Mouse (Mus musculus): ENCODE results near the gene Lcor.

Lcor gene

GRCm38 (mm10) chr19:41474943-41475342 lies 7.5 kb upstream of the Lcor start:
- no peak for DNase-seq (ENCODE audit: low read depth, low spot score)

GRCm38 (mm10) chr19:41476530-41477249 lies 5.7 kb upstream of the Lcor start:
- DNase-seq (ENCODE audit: low read depth, low spot score), result no peak

- DNase-seq (ENCODE audit: low read depth, low spot score), result peak; percentile 85
Measured at GRCm38 (mm10) chr19:41481030-41481886, 1.2 kb upstream of the Lcor start.

- DNase-seq (ENCODE audit: low read depth, low spot score), result no peak
Measured at GRCm38 (mm10) chr19:41481887-41482189, 599 bp upstream of the Lcor start.

- peak; percentile 72 for DNase-seq (ENCODE audit: low read depth, low spot score)
Measured at GRCm38 (mm10) chr19:41482909-41483444, 540 bp downstream of the Lcor start.

GRCm38 (mm10) chr19:41483445-41484040 lies 1.1 kb downstream of the Lcor start:
- DNase-seq (ENCODE audit: low read depth, low spot score), result peak; percentile 66

GRCm38 (mm10) chr19:41484361-41484760 lies 1.9 kb downstream of the Lcor start:
- peak; percentile 54 for DNase-seq (ENCODE audit: low read depth, low spot score)

- DNase-seq (ENCODE audit: low read depth, low spot score), result no peak
Measured at GRCm38 (mm10) chr19:41495382-41496032, 13.1 kb downstream of the Lcor start.

- no peak for DNase-seq (ENCODE audit: low read depth, low spot score)
Measured at GRCm38 (mm10) chr19:41496058-41496457, 13.6 kb downstream of the Lcor start.

- no peak for DNase-seq (ENCODE audit: low read depth, low spot score)
Measured at GRCm38 (mm10) chr19:41507872-41508271, 25.4 kb downstream of the Lcor start.

- DNase-seq (ENCODE audit: low read depth, low spot score), result no peak
Measured at GRCm38 (mm10) chr19:41514836-41515235, 32.4 kb downstream of the Lcor start.

- no peak for DNase-seq (ENCODE audit: low read depth, low spot score)
Measured at GRCm38 (mm10) chr19:41515549-41515948, 33.1 kb downstream of the Lcor start.

GRCm38 (mm10) chr19:41517006-41517405 lies 34.6 kb downstream of the Lcor start:
- no peak for DNase-seq (ENCODE audit: low read depth, low spot score)

GRCm38 (mm10) chr19:41519121-41519520 lies 36.7 kb downstream of the Lcor start:
- no peak for DNase-seq (ENCODE audit: low read depth, low spot score)

- no peak for DNase-seq (ENCODE audit: low read depth, low spot score)
Measured at GRCm38 (mm10) chr19:41522246-41522645, 39.8 kb downstream of the Lcor start.

GRCm38 (mm10) chr19:41523798-41524563 lies 41.5 kb downstream of the Lcor start:
- no peak for DNase-seq (ENCODE audit: low read depth, low spot score)

GRCm38 (mm10) chr19:41529169-41529568 lies 46.7 kb downstream of the Lcor start:
- no peak for DNase-seq (ENCODE audit: low read depth, low spot score)

GRCm38 (mm10) chr19:41534021-41534420 lies 51.6 kb downstream of the Lcor start:
- no peak for DNase-seq (ENCODE audit: low read depth, low spot score)

GRCm38 (mm10) chr19:41556981-41557380 lies 74.5 kb downstream of the Lcor start:
- DNase-seq (ENCODE audit: low read depth, low spot score), result no peak

- no peak for DNase-seq (ENCODE audit: low read depth, low spot score)
Measured at GRCm38 (mm10) chr19:41557491-41557890, 75.1 kb downstream of the Lcor start.

GRCm38 (mm10) chr19:41558891-41559486 lies 76.6 kb downstream of the Lcor start:
- no peak for DNase-seq (ENCODE audit: low read depth, low spot score)

All from A20 (cell line).